Mouse (Mus musculus): ENCODE results near the gene Ambp. TPM values are rescaled to one million over a fixed set of nuclear protein-coding genes. Genes with fewer than 3 reads are reported as not detected.

The Ambp gene
- polyA plus RNA-seq, 1 experiment from 2014 or later, result not detected

DNA sequence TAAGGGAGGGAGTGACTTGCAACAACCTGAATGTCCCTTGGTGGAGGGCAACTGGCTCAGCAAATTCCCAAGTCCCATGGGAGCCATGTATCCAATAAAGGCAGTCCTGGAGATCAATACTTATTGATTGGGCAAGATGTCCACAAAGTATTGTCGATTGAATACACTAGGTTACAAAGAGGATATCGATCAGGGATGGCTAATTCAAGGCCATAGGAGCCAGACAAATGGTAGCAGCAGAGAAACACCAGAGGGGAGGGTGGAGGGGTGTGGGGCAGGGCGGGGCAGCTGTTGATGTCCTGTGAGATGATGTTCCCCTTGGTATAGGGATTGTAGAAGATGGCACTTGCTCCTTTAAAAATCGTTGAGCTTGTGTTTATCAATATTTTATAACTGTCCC, 52.6 kb downstream of the Ambp start:
- Histone ChIP-seq H3K4me2 (no peak overlapping the region), H3K27ac (no peak overlapping the region), H3K36me3 (peaks cover 74% of the 10 kb centered on the region), H3K27me3 (no peaks in the 10 kb centered on the region), H3K4me1 (no peaks in the 10 kb centered on the region), H3K9ac (no peak overlapping the region), H3K9me3 (peaks cover 6% of the 10 kb centered on the region; the same call in 1 of the 2 replicates), H3K4me3 (no peak overlapping the region)
- 90% methylated on average over 4 of the region's 4 CpGs for WGBS
- no peak for ATAC-seq (ENCODE audit: insufficient number of reproducible peaks, insufficient read depth, low FRiP score, low TSS enrichment, low read depth)

GRCm38 (mm10) chr4:63100478-63100877, 54.1 kb downstream of the Ambp start:
- H3K4me2 ChIP-seq, result no peak overlapping the region
- peaks cover 6% of the 10 kb centered on the region; the same call in 1 of the 2 replicates for H3K9me3 ChIP-seq
- no peaks in the 10 kb centered on the region for H3K4me1 ChIP-seq
- 89% methylated on average over 11 of the region's 11 CpGs for WGBS
- H3K27ac ChIP-seq, result no peak overlapping the region
- ATAC-seq (ENCODE audit: insufficient number of reproducible peaks, insufficient read depth, low FRiP score, low TSS enrichment, low read depth), result no peak
- H3K4me3 ChIP-seq, result no peak overlapping the region
- H3K9ac ChIP-seq, result no peak overlapping the region
- H3K36me3 ChIP-seq, result peaks cover 82% of the 10 kb centered on the region
- no peaks in the 10 kb centered on the region for H3K27me3 ChIP-seq

GRCm38 (mm10) chr4:63097603-63098002, 57.0 kb downstream of the Ambp start:
- no peak for ATAC-seq (ENCODE audit: insufficient number of reproducible peaks, insufficient read depth, low FRiP score, low TSS enrichment, low read depth)
- peaks cover 6% of the 10 kb centered on the region; the same call in 1 of the 2 replicates for H3K9me3 ChIP-seq

More at GRCm38 (mm10) chr4:63097603-63098002, 57.0 kb downstream of the Ambp start:
- Histone ChIP-seq H3K27ac (no peak overlapping the region), H3K4me1 (peaks cover under 1% of the 10 kb centered on the region; the same call in 1 of the 2 replicates), H3K9ac (no peak overlapping the region), H3K4me3 (no peak overlapping the region), H3K27me3 (no peaks in the 10 kb centered on the region), H3K4me2 (no peak overlapping the region), H3K36me3 (peaks cover 81% of the 10 kb centered on the region)
- WGBS, result 100% methylated on average over 1 of the region's 1 CpGs

Other genes starting within 250 kb of the Ambp start
- gene Zfp618, start 189.2 kb downstream of the Ambp start, polyA plus RNA-seq (2015; fragmentation: Nextera tagmentation; extraction: Ambion mirVana), result 33.3 and 40.4 TPM in 2 replicates
- 0.11 TPM in 1 of 2 replicates, not detected in the other for gene Kif12, start 17.3 kb upstream of the Ambp start, polyA plus RNA-seq (2015; fragmentation: Nextera tagmentation; extraction: Ambion mirVana)
- 26.1 and 30.2 TPM in 2 replicates for gene Col27a1, start 59.2 kb upstream of the Ambp start, polyA plus RNA-seq (2015; fragmentation: Nextera tagmentation; extraction: Ambion mirVana)
- not detected in 2 replicates for gene Orm1, start 189.8 kb upstream of the Ambp start, polyA plus RNA-seq (2015; fragmentation: Nextera tagmentation; extraction: Ambion mirVana)
- not detected in 2 replicates for gene Orm3, start 201.4 kb upstream of the Ambp start, polyA plus RNA-seq (2015; fragmentation: Nextera tagmentation; extraction: Ambion mirVana)
- not detected in 2 replicates for gene Orm2, start 207.7 kb upstream of the Ambp start, polyA plus RNA-seq (2015; fragmentation: Nextera tagmentation; extraction: Ambion mirVana)
- gene Akna, start 248.6 kb upstream of the Ambp start, polyA plus RNA-seq (2015; fragmentation: Nextera tagmentation; extraction: Ambion mirVana), result 9.7 and 10.0 TPM in 2 replicates